Mouse (Mus musculus) lung, adult 2 months (tissue): ENCODE measurements around the gene Chd1l.

Source experiments
- CTCF ChIP-seq: fragments of 200-500 bp; IDR thresholded peaks from 2 replicates; pipeline ENCODE4 v1.5.1; 2011; ENCODE audit warnings: mild to moderate bottlenecking, low read length, control low read depth; ENCODE audit not compliant: insufficient read depth
- POLR2A ChIP-seq: fragments of 200-500 bp; IDR thresholded peaks from 2 replicates; pipeline ENCODE4 v1.6.1; 2011; ENCODE audit warnings: low read depth, mild to moderate bottlenecking, control low read depth, low read length, borderline replicate concordance; ENCODE audit errors: extremely low read depth

GRCm38 (mm10) chr3:97587656-97588055, 22.3 kb downstream of the Chd1l start:
- TF ChIP-seq CTCF (no peak), POLR2A (no peak)
